Mouse (Mus musculus): ENCODE measurements at regions not wholly inside any gene's neighbourhood (a gene's known extent, or its start where the extent isn't known, plus 50 kb on each side); places are given as distances from the start of the nearest gene placed in this dataset.

DNA sequence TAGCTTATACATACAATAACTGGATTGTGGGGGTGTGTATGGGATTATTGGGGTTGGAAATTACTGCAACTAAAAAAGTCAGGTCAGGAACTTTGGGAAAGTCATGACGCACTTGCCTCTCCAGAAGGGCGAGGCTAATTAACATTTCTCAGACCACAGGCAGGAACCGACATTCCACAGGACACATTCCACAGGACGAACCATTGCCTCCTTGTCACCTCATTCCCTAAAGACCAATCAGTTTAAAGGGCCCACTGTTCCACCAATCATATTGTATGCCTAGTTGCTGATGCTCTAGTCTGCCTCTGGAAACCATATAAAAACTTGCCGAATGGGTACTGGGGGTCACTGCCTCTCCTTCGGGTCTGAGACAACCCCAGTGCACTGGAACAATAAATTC lies 113.0 kb upstream of the Pcgf5 start:
- Histone ChIP-seq H3K9me3 (replicated peaks) (no peaks in the 10 kb centered on the region), H3K4me2 (no peak overlapping the region)
- WGBS (ENCODE audit: insufficient replicate concordance), result 69% methylated on average over 6 of the region's 6 CpGs

DNA sequence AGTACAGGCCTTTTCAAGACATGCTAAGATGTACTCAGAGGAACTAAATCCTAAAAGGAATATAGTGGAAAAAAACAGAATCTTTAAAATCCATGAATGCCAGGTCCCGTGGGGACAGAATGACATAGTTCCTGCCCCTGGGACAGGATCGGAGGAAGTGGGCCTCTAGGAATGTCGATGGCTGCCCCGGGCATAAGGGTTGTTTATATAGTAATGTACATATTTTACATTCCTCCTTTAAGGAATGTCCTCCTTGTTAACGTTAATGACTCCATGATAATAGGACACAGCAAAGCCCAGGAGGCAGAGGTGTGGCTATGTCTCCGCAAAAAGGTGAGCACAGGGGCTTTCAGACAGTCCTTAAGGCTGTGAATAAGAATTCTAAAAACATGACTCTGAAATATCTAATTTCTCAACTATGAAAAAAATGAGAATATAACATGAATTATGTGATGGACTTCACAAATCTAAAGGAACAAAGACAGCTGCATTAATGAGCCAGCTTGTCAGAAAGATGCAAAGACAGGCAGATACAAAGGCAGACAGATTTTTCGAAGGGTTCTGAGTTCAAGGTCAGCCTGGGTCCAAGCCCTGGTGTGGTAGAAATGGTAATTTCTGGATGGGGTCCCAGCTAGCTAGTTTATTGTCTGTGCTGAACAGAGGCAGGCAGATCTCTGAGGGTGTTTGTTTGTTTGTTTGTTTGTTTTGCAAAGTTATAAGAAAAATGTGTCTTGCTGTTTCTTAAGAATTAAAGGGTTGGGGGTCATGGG lies 111.3 kb upstream of the Pcgf5 start:
- Histone ChIP-seq H3K9me3 (replicated peaks) (no peaks in the 10 kb centered on the region), H3K4me2 (no peak overlapping the region), H3K4me1 (replicated peaks) (no peaks in the 10 kb centered on the region), H3K4me3 (replicated peaks) (no peak overlapping the region), H3K9ac (no peak overlapping the region), H3K36me3 (no peaks in the 10 kb centered on the region), H3K27ac (no peak overlapping the region), H3K27me3 (no peaks in the 10 kb centered on the region)
- DNase-seq (no peak), ATAC-seq (ENCODE audit: low read depth) (no peak)
- WGBS (ENCODE audit: insufficient replicate concordance), result 46% methylated on average over 7 of the region's 7 CpGs

More for the DNA sequence above, 113.0 kb upstream of the Pcgf5 start:
- no peaks in the 10 kb centered on the region for H3K36me3 ChIP-seq
- no peak overlapping the region for H3K4me3 ChIP-seq (replicated peaks)
- H3K9ac ChIP-seq, result no peak overlapping the region
- no peak for DNase-seq
- H3K27ac ChIP-seq, result no peak overlapping the region
- ATAC-seq (ENCODE audit: low read depth), result no peak
- no peaks in the 10 kb centered on the region for H3K4me1 ChIP-seq (replicated peaks)
- H3K27me3 ChIP-seq, result no peaks in the 10 kb centered on the region

DNA sequence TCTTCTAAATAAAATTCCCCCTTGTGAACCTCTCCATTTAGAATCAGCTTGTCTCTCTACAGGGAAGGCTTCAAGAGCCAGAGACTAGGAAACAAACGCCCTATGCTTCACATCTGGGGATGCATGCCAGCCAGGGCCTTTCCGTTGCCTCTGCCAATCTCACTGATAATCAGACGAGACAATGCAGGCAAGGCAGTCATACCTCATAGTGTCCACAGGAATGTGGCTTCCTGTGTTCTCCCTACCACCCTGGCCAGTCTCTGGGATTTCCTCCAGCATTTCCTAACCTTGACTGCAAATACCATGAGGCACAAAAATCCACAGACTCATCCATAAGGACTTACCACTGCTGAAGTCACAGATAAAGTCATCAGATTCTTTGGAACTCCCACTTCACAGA lies 110.4 kb upstream of the Pcgf5 start:
- WGBS (ENCODE audit: insufficient replicate concordance), result 35% methylated on average over 3 of the region's 3 CpGs
- H3K4me2 ChIP-seq, result no peak overlapping the region
- H3K36me3 ChIP-seq, result no peaks in the 10 kb centered on the region
- no peaks in the 10 kb centered on the region; the same call in 1 of the 2 replicates for H3K4me1 ChIP-seq (replicated peaks)
- no peak for ATAC-seq (ENCODE audit: low read depth)
- DNase-seq, result no peak
- no peaks in the 10 kb centered on the region for H3K9me3 ChIP-seq (replicated peaks)
- H3K27ac ChIP-seq, result no peak overlapping the region
- no peak overlapping the region for H3K9ac ChIP-seq
- H3K4me3 ChIP-seq (replicated peaks), result no peak overlapping the region
- H3K27me3 ChIP-seq, result no peaks in the 10 kb centered on the region

DNA sequence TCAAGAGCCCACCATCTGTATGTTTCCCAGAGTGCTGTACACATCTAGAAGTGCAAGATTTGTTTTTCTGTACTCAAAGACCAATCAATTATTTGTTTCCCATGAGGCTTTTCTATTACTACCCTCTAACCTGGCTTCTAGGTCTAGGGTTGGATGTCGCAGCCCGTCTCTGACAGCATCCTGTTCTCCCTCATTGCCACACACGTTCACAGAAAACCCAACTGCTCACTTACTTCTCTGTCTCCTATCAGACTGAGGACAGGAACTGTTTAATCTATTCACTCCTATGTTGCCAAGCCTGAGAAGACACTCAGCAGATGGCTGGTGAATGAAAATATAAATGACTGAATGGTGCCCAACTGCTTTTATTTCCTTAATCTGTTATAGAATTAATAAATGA lies 109.6 kb upstream of the Pcgf5 start:
- Histone ChIP-seq H3K36me3 (no peaks in the 10 kb centered on the region), H3K27ac (no peak overlapping the region), H3K4me1 (replicated peaks) (no peaks in the 10 kb centered on the region; the same call in 1 of the 2 replicates), H3K9ac (no peak overlapping the region), H3K9me3 (replicated peaks) (no peaks in the 10 kb centered on the region), H3K27me3 (no peaks in the 10 kb centered on the region), H3K4me2 (no peak overlapping the region), H3K4me3 (replicated peaks) (no peak overlapping the region)
- DNase-seq (no peak), ATAC-seq (ENCODE audit: low read depth) (no peak)
- 33% methylated on average over 3 of the region's 3 CpGs for WGBS (ENCODE audit: insufficient replicate concordance)

DNA sequence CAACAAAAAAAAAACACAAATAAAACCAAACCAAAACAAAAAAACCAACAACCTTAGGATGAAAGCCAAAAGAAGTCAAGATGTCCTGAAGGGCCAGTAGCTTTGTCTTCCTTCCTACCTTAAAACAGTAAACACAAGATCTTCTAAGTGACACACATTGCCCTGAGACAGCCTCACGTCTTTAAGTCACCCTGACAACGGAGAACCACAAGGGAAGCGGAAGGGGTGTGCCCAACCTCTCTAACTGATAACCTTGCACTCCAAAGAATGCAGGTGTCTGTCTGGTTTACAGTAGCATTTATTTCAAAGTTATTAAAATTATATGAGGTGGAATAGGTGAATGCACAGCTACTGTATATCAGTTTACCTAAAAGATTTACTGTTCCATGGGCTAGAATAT lies 105.7 kb upstream of the Pcgf5 start:
- ATAC-seq (ENCODE audit: low read depth) (no peak), DNase-seq (no peak)
- Histone ChIP-seq H3K4me1 (replicated peaks) (no peaks in the 10 kb centered on the region; the same call in 1 of the 2 replicates), H3K27ac (no peak overlapping the region), H3K36me3 (no peaks in the 10 kb centered on the region), H3K9ac (no peak overlapping the region), H3K9me3 (replicated peaks) (no peaks in the 10 kb centered on the region), H3K27me3 (no peaks in the 10 kb centered on the region), H3K4me2 (no peak overlapping the region), H3K4me3 (replicated peaks) (no peak overlapping the region)
- 20% methylated on average over 3 of the region's 3 CpGs for WGBS (ENCODE audit: insufficient replicate concordance)

DNA sequence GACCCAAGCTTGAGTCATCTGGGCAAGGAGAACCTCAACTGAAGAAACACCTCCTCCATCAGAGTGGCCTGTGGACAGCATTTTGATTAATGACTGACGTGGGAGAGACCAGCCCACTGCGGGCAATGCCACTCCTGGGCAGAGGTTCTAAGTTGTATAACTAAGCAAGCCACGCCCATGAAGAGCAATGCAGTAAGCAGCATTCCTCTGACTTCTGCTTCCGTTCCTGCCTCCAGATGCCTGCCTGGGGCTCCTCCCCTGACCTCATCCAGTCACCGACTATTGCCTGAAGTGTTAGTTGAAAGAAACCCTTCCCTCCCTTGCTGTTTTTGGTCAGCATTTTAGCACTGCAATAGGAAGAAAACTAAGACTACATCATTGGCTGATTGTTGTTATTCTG lies 105.2 kb upstream of the Pcgf5 start:
- Histone ChIP-seq H3K27me3 (no peaks in the 10 kb centered on the region), H3K4me3 (replicated peaks) (no peak overlapping the region), H3K4me1 (replicated peaks) (no peaks in the 10 kb centered on the region; the same call in 1 of the 2 replicates), H3K4me2 (no peak overlapping the region), H3K9ac (no peak overlapping the region), H3K36me3 (no peaks in the 10 kb centered on the region), H3K9me3 (replicated peaks) (no peaks in the 10 kb centered on the region), H3K27ac (no peak overlapping the region)
- WGBS (ENCODE audit: insufficient replicate concordance), result 39% methylated on average over 5 of the region's 5 CpGs
- no peak for DNase-seq
- no peak for ATAC-seq (ENCODE audit: low read depth)

DNA sequence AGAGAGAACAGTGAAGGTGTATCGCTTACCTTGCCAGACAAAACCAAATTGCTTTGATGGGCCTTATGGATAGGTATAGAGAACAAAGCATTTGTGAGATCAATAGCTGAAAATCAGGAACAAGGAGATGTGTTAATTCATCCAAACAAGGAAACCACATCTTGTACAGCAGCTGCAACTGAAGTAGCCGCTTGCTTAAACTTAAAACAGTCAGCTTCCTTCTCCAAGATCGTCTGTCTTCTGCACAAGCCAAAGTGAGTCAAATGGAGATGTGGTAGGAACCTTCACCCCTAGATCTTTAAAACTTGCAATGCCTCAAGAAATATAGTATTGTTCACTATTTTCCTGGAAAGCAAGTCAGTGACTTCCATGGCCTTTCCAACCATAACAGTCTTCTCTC lies 95.6 kb upstream of the Pcgf5 start:
- Histone ChIP-seq H3K9ac (no peak overlapping the region), H3K36me3 (no peaks in the 10 kb centered on the region), H3K27me3 (no peaks in the 10 kb centered on the region), H3K4me2 (no peak overlapping the region), H3K4me1 (replicated peaks) (no peaks in the 10 kb centered on the region), H3K27ac (no peak overlapping the region), H3K9me3 (replicated peaks) (no peaks in the 10 kb centered on the region), H3K4me3 (replicated peaks) (no peak overlapping the region)
- WGBS (ENCODE audit: insufficient replicate concordance), result 43% methylated on average over 3 of the region's 3 CpGs
- no peak for DNase-seq
- no peak for ATAC-seq (ENCODE audit: low read depth)

DNA sequence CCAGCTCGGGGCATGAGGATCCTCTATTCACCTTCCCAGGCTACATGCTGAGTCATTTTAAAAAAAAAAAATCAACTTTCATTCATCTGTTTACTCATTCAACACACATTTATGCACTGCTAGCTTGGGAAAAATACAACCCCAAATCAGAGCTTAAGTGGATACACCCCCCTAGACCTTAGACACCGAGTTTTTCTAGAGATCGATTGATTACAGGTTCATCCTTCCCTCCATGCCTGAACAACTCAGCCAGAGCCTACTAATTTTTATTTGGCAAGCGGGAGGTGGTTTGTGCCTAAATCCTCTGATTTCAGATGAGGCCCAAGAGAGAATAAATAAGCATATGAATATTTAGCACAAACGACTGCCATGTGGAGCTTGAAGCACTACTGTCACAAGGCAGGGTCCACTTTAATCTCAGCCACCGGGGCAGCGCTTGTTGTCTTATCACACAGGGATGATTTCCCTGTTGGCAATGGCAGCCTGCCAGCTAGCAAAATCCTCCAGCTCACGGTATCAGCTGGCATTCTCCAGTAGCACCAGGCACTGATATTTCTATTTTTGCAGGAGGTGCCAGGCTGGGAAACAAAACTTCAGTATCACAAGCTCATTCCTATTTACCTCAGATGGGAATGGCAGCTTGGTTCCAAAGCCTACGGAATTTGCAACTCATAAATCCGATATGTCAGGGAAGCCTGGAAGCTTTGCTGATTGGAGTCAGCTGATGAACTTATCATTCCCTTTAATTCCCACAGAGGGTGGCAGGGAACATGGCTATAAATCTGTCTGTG lies 90.2 kb upstream of the Pcgf5 start:
- WGBS (ENCODE audit: insufficient replicate concordance), result 54% methylated on average over 10 of the region's 10 CpGs
- no peak overlapping the region for H3K4me2 ChIP-seq
- H3K4me3 ChIP-seq (replicated peaks), result no peak overlapping the region
- H3K9me3 ChIP-seq (replicated peaks), result no peaks in the 10 kb centered on the region
- H3K27ac ChIP-seq, result no peak overlapping the region
- no peaks in the 10 kb centered on the region for H3K36me3 ChIP-seq
- H3K27me3 ChIP-seq, result no peaks in the 10 kb centered on the region
- H3K9ac ChIP-seq, result no peak overlapping the region
- no peaks in the 10 kb centered on the region for H3K4me1 ChIP-seq (replicated peaks)
- DNase-seq (no peak), ATAC-seq (ENCODE audit: low read depth) (no peak)

DNA sequence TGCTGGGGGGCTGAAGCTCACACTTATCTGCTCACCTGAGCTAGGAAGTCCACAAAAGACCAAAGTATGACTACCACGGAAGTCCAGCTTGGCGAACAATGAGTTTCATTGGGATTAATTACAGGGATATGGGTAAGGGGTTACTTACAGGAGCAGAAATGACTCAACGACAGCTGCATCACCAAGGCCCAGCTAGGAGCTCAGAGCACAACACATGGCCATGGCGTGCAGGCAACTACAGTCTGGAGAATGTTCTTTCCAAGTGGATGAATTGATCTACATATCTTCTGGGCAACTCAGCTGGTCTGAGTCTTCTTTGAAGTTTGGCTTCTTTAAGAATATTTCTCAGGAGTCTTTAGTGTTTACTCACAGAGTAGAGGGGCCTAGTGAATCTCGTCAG lies 86.3 kb upstream of the Pcgf5 start:
- WGBS (ENCODE audit: insufficient replicate concordance), result 69% methylated on average over 5 of the region's 5 CpGs
- ATAC-seq (ENCODE audit: low read depth) (no peak), DNase-seq (no peak)
- H3K9me3 ChIP-seq (replicated peaks), result no peaks in the 10 kb centered on the region
- H3K4me1 ChIP-seq (replicated peaks), result no peaks in the 10 kb centered on the region
- no peak overlapping the region for H3K27ac ChIP-seq
- H3K27me3 ChIP-seq, result no peaks in the 10 kb centered on the region
- H3K4me2 ChIP-seq, result no peak overlapping the region
- H3K4me3 ChIP-seq (replicated peaks), result no peak overlapping the region
- no peaks in the 10 kb centered on the region for H3K36me3 ChIP-seq
- no peak overlapping the region for H3K9ac ChIP-seq

DNA sequence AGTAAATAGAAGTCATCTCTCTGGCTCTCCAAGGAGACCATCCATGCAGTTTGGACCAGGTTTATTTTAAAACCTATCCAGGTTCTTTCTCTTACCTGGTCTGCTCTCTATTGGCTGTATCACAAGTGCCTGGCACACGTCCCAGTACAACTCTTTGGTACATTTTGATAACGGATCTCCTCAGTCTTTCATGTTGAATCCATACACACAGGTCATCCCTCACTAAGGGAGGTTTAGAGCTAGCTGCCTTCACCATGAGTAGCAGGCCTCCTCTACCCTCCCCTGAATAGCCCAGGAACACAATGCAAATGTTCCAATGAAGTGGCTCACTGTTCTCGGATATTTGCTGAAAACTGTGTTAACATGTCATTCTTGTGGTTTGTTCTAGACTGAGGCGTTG lies 84.2 kb upstream of the Pcgf5 start:
- Histone ChIP-seq H3K4me1 (replicated peaks) (no peaks in the 10 kb centered on the region), H3K27me3 (no peaks in the 10 kb centered on the region), H3K27ac (no peak overlapping the region), H3K4me2 (no peak overlapping the region), H3K4me3 (replicated peaks) (no peak overlapping the region), H3K9me3 (replicated peaks) (no peaks in the 10 kb centered on the region), H3K36me3 (no peaks in the 10 kb centered on the region), H3K9ac (no peak overlapping the region)
- no peak for ATAC-seq (ENCODE audit: low read depth)
- no peak for DNase-seq
- 66% methylated on average over 4 of the region's 4 CpGs for WGBS (ENCODE audit: insufficient replicate concordance)

DNA sequence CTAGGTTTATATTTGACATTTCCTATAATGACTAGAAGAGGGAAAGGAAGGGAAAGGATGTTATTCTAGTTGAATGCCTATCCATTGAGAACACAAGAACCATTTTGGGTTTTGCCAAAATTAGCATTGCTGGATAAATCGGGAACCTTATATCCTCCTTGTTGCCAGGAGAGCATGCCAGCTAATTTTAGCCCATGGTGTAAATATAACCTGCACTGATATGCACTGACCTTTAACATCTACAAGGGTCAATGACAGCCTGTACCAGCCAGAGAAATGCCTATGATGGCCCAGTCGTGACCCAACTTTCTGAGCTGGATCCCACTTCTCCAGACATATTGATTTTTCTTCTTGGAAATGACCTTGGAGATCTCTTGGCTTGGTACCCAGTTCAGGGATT lies 83.7 kb upstream of the Pcgf5 start:
- WGBS (ENCODE audit: insufficient replicate concordance), result 58% methylated on average over 2 of the region's 2 CpGs
- H3K36me3 ChIP-seq, result no peaks in the 10 kb centered on the region
- no peak overlapping the region for H3K4me2 ChIP-seq
- H3K4me1 ChIP-seq (replicated peaks), result no peaks in the 10 kb centered on the region
- H3K27me3 ChIP-seq, result no peaks in the 10 kb centered on the region
- no peaks in the 10 kb centered on the region for H3K9me3 ChIP-seq (replicated peaks)
- H3K4me3 ChIP-seq (replicated peaks), result no peak overlapping the region
- no peak overlapping the region for H3K27ac ChIP-seq
- no peak for ATAC-seq (ENCODE audit: low read depth)
- no peak overlapping the region for H3K9ac ChIP-seq
- DNase-seq, result no peak

DNA sequence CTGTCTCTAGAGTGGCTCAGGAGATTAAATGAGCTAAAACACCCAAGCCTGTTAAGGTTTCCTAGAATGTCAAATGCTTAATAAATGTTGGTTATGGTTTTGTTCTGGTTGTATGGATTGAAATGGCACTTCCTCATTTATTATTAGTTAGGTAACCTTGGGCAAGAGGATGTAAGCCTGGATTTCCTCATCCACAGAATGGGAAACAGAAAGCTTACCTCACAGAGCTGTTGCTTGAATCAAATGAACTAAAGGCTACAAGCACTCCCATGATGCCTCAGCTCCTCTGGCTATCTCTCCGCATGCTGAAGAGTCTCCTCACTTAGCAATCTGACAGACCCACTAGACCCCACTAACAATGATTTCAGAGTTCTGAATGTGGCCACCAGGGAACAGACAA lies 82.8 kb upstream of the Pcgf5 start:
- no peak overlapping the region for H3K4me2 ChIP-seq
- H3K36me3 ChIP-seq, result no peaks in the 10 kb centered on the region
- no peak overlapping the region for H3K4me3 ChIP-seq (replicated peaks)
- H3K27ac ChIP-seq, result no peak overlapping the region
- DNase-seq (no peak), ATAC-seq (ENCODE audit: low read depth) (no peak)
- no peaks in the 10 kb centered on the region for H3K27me3 ChIP-seq
- H3K9ac ChIP-seq, result no peak overlapping the region
- 59% methylated on average over 1 of the region's 1 CpGs for WGBS (ENCODE audit: insufficient replicate concordance)
- no peaks in the 10 kb centered on the region for H3K4me1 ChIP-seq (replicated peaks)
- no peaks in the 10 kb centered on the region for H3K9me3 ChIP-seq (replicated peaks)

Data from liver, embryonic 13.5 days (tissue).